Mouse (Mus musculus) lung, adult 2 months (tissue): ENCODE results near the gene Dgcr6.

ENCODE experiments used
- CTCF ChIP-seq: fragments of 200-500 bp; IDR thresholded peaks from 2 replicates; pipeline ENCODE4 v1.5.1; 2011; ENCODE audit warnings: mild to moderate bottlenecking, low read length, control low read depth; ENCODE audit not compliant: insufficient read depth
- POLR2A ChIP-seq: fragments of 200-500 bp; IDR thresholded peaks from 2 replicates; pipeline ENCODE4 v1.6.1; 2011; ENCODE audit warnings: low read depth, mild to moderate bottlenecking, control low read depth, low read length, borderline replicate concordance; ENCODE audit errors: extremely low read depth

GRCm38 (mm10) chr16:18047660-18048059, 5.0 kb upstream of the Dgcr6 start:
- TF ChIP-seq CTCF (peak; percentile 36; the same call in 1 of the 2 replicates), POLR2A (no peak)
